Mouse (Mus musculus) left cerebral cortex, postnatal 25 days (tissue): ENCODE measurements around the gene Dhrs3. TPM values are rescaled to one million over a fixed set of nuclear protein-coding genes. Genes with fewer than 3 reads are reported as not detected.

Source experiments
- DNase-seq, 2 experiments: peaks; one replicate each; pipeline ENCODE4 v3.0.0; 2022; ENCODE audit warnings: low spot score in 2 of 2, mixed read lengths in 1 of 2
- intact Hi-C: fragments of 180-260 bp; cut with DNase I; formaldehyde crosslinking; loops from one replicate; pipeline ENCODE4 v1.15.1; 2025
- total RNA-seq, 2 experiments: library from RNA; stranded (reverse); gene quantifications; 2 replicates each; pipeline ENCODE4 v1.2.3; 2021

Gene Dhrs3
- total RNA-seq, 2 experiments from 2014 or later = 29.6 to 35.8 TPM

GRCm38 (mm10) chr4:144894487-144895210, 2.0 kb downstream of the Dhrs3 start:
- intact Hi-C loops = loop anchor here (2.0 to 10.0 kb wide), 5 partner anchors 78 to 390 kb away; no protein-coding TSS in a partner anchor
- peak in 1 of 2 experiments; percentile 40 for DNase-seq

GRCm38 (mm10) chr4:144895211-144895590, 2.6 kb downstream of the Dhrs3 start:
- intact Hi-C loops = loop anchor here (2.0 to 10.0 kb wide), 2 partner anchors 78 to 390 kb away; no protein-coding TSS in a partner anchor
- DNase-seq = no peak

GRCm38 (mm10) chr4:144896321-144896720, 3.7 kb downstream of the Dhrs3 start:
- intact Hi-C loops = loop anchor here (10.0 kb wide), 1 partner anchor 388 kb away; no protein-coding TSS in a partner anchor
- DNase-seq = peak in 1 of 2 experiments; percentile 47

GRCm38 (mm10) chr4:144898036-144898649, 5.5 kb downstream of the Dhrs3 start:
- intact Hi-C loops = loop anchor here (10.0 kb wide), 1 partner anchor 387 kb away; no protein-coding TSS in a partner anchor
- no peak for DNase-seq

- intact Hi-C loops = loop anchor here (10.0 kb wide), 1 partner anchor 386 kb away; no protein-coding TSS in a partner anchor
Observed at GRCm38 (mm10) chr4:144898737-144899136, 6.1 kb downstream of the Dhrs3 start.

GRCm38 (mm10) chr4:144901561-144902111, 9.0 kb downstream of the Dhrs3 start:
- intact Hi-C loops = no loop called here
- DNase-seq = no peak

More at GRCm38 (mm10) chr4:144898737-144899136, 6.1 kb downstream of the Dhrs3 start:
- DNase-seq = no peak

GRCm38 (mm10) chr4:144903088-144903487, 10.5 kb downstream of the Dhrs3 start:
- intact Hi-C loops = no loop called here

GRCm38 (mm10) chr4:144903932-144904331, 11.3 kb downstream of the Dhrs3 start:
- no peak for DNase-seq
- intact Hi-C loops = no loop called here

More at GRCm38 (mm10) chr4:144903088-144903487, 10.5 kb downstream of the Dhrs3 start:
- no peak for DNase-seq

- DNase-seq = no peak
- intact Hi-C loops = no loop called here
Observed at GRCm38 (mm10) chr4:144905128-144905527, 12.5 kb downstream of the Dhrs3 start.

GRCm38 (mm10) chr4:144906001-144906889, 13.6 kb downstream of the Dhrs3 start:
- intact Hi-C loops = no loop called here
- no peak for DNase-seq

GRCm38 (mm10) chr4:144906978-144907703, 14.5 kb downstream of the Dhrs3 start:
- DNase-seq = no peak
- intact Hi-C loops = no loop called here

GRCm38 (mm10) chr4:144908825-144909224, 16.2 kb downstream of the Dhrs3 start:
- intact Hi-C loops = no loop called here
- DNase-seq = no peak

GRCm38 (mm10) chr4:144910281-144910680, 17.7 kb downstream of the Dhrs3 start:
- intact Hi-C loops = no loop called here
- no peak for DNase-seq

- no peak for DNase-seq
- intact Hi-C loops = no loop called here
Observed at GRCm38 (mm10) chr4:144913298-144914152, 20.9 kb downstream of the Dhrs3 start.

GRCm38 (mm10) chr4:144916520-144916919, 23.9 kb downstream of the Dhrs3 start:
- DNase-seq = no peak
- intact Hi-C loops = no loop called here

- no peak for DNase-seq
- intact Hi-C loops = no loop called here
Observed at GRCm38 (mm10) chr4:144917101-144917500, 24.5 kb downstream of the Dhrs3 start.

GRCm38 (mm10) chr4:144918501-144918900, 25.9 kb downstream of the Dhrs3 start:
- intact Hi-C loops = no loop called here
- peak; percentile 14 to 60 for DNase-seq
